Comparison of ENCODE assay signal across 24 mouse cellular contexts in the genomic region with DNA sequence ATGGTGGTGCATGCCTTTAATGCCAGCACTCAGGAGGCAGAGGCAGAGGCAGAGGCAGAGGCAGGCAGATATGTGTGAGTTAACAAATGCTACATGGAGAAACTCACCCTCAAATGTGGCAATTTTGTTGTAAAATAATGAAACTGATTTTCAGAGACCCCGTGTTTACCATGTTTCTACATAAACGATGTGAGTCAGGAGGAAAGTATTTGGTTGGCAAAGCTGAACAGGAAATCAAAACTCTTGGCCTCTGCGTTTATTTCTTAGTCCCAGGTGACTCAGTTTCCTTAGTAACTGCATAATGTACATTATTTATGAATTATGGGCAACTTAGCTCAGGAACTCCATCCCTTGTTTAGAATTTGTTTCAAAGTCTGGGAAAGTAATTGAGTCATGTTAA.
DNase-seq lines count a peak whose midpoint lies in the region; ATAC-seq and TF ChIP-seq lines count a peak whose summit lies in the region.
"Had no signal": no experiment of that assay in that cellular context is flagged by ENCODE, and none has a peak within 500 bp of the region (broad histone marks: within the 10 kb centered on the region; RNA-seq: fewer than 3 reads in every experiment).

No protein-coding gene starts in this region.

- no peak for TF ChIP-seq EP300 in heart, adult 2 months (IDR thresholded peaks at IDR 0.05; ENCODE audit: insufficient read depth, low read depth, low read length)

- ATAC-seq in heart, embryonic 12.5 days (ENCODE audit: insufficient number of reproducible peaks, low FRiP score), result no peak
- no peak for ATAC-seq in midbrain, embryonic 14.5 days (ENCODE audit: low FRiP score, low TSS enrichment)
- ATAC-seq in midbrain, embryonic 15.5 days (replicated peaks), result no peak
- ATAC-seq in embryonic facial prominence, embryonic 14.5 days (ENCODE audit: low read depth), result no peak
- ATAC-seq in hindbrain, embryonic 11.5 days (ENCODE audit: low FRiP score), result no peak
- ATAC-seq: forebrain, embryonic 13.5 days had no signal

- H3K9me3 ChIP-seq in heart, embryonic 12.5 days (replicated peaks), result no peaks in the 10 kb centered on the region
- H3K9me3 ChIP-seq in midbrain, embryonic 14.5 days (ENCODE audit: control insufficient read depth, low read length), result no peaks in the 10 kb centered on the region
- no peaks in the 10 kb centered on the region for H3K9me3 ChIP-seq in midbrain, embryonic 15.5 days
- H3K9me3 ChIP-seq in embryonic facial prominence, embryonic 14.5 days (ENCODE audit: control insufficient read depth, low read length), result no peaks in the 10 kb centered on the region
- H3K9me3 ChIP-seq in hindbrain, embryonic 11.5 days (ENCODE audit: control insufficient read depth, low read length), result no peaks in the 10 kb centered on the region
- H3K9me3 ChIP-seq: forebrain, embryonic 13.5 days; hindbrain, embryonic 10.5 days; kidney, embryonic 15.5 days; liver, embryonic 15.5 days had no signal

- no peak overlapping the region for H3K9ac ChIP-seq in heart, adult 2 months (ENCODE audit: low read depth, low read length)
- H3K9ac ChIP-seq in heart, embryonic 12.5 days, result no peak overlapping the region
- H3K9ac ChIP-seq in midbrain, embryonic 14.5 days (replicated peaks; ENCODE audit: low read length), result no peak overlapping the region
- no peak overlapping the region for H3K9ac ChIP-seq in midbrain, embryonic 15.5 days
- H3K9ac ChIP-seq in embryonic facial prominence, embryonic 14.5 days (ENCODE audit: low read depth, low read length), result no peak overlapping the region
- no peak overlapping the region for H3K9ac ChIP-seq in hindbrain, embryonic 11.5 days (ENCODE audit: low read depth, low read length)
- H3K9ac ChIP-seq: forebrain, embryonic 13.5 days; kidney, embryonic 15.5 days; liver, embryonic 15.5 days had no signal

- 13% methylated on average over 3 of the region's 3 CpGs for WGBS in heart, adult 2 months
- WGBS in heart, embryonic 12.5 days, result 69% methylated on average over 3 of the region's 3 CpGs
- 77% methylated on average over 3 of the region's 3 CpGs for WGBS in midbrain, embryonic 14.5 days
- 68% methylated on average over 3 of the region's 3 CpGs for WGBS in midbrain, embryonic 15.5 days
- 43% methylated on average over 3 of the region's 3 CpGs for WGBS in embryonic facial prominence, embryonic 14.5 days
- 79% methylated on average over 3 of the region's 3 CpGs for WGBS in hindbrain, embryonic 11.5 days

- H3K27me3 ChIP-seq in heart, adult 2 months (ENCODE audit: control insufficient read depth, insufficient read depth, low read length), result no peaks in the 10 kb centered on the region
- H3K27me3 ChIP-seq in heart, embryonic 12.5 days (replicated peaks), result no peaks in the 10 kb centered on the region
- H3K27me3 ChIP-seq in midbrain, embryonic 14.5 days (ENCODE audit: control insufficient read depth, insufficient read depth, low read length), result no peaks in the 10 kb centered on the region
- no peaks in the 10 kb centered on the region for H3K27me3 ChIP-seq in midbrain, embryonic 15.5 days (replicated peaks)
- H3K27me3 ChIP-seq in embryonic facial prominence, embryonic 14.5 days (replicated peaks; ENCODE audit: control insufficient read depth, insufficient read depth, low read length), result no peaks in the 10 kb centered on the region
- no peaks in the 10 kb centered on the region for H3K27me3 ChIP-seq in myocyte (ENCODE audit: control insufficient read depth, insufficient read depth, insufficient read length)
- H3K27me3 ChIP-seq in hindbrain, embryonic 11.5 days (ENCODE audit: control insufficient read depth, insufficient read depth, low read length), result no peaks in the 10 kb centered on the region
- H3K27me3 ChIP-seq: forebrain, embryonic 13.5 days; kidney, embryonic 15.5 days; liver, embryonic 15.5 days had no signal

- TF ChIP-seq POLR2A in heart, adult 2 months (IDR thresholded peaks at IDR 0.05; ENCODE audit: insufficient read depth, low read depth, low read length), result no peak
- TF ChIP-seq POLR2A in myocyte (IDR thresholded peaks at IDR 0.05; ENCODE audit: insufficient read length, low read depth), result no peak

- peaks cover 23% of the 10 kb centered on the region; the same call in 1 of the 2 replicates for H3K36me3 ChIP-seq in heart, adult 2 months (ENCODE audit: control insufficient read depth, insufficient read depth, low read length)
- H3K36me3 ChIP-seq in heart, embryonic 12.5 days, result no peaks in the 10 kb centered on the region
- H3K36me3 ChIP-seq in midbrain, embryonic 14.5 days (ENCODE audit: control insufficient read depth, insufficient read depth, low read length), result no peaks in the 10 kb centered on the region
- H3K36me3 ChIP-seq in midbrain, embryonic 15.5 days (replicated peaks), result no peaks in the 10 kb centered on the region
- H3K36me3 ChIP-seq in embryonic facial prominence, embryonic 14.5 days (ENCODE audit: control insufficient read depth, insufficient read depth, low read length), result no peaks in the 10 kb centered on the region
- no peaks in the 10 kb centered on the region for H3K36me3 ChIP-seq in myocyte (ENCODE audit: control insufficient read depth, insufficient read depth)
- H3K36me3 ChIP-seq in hindbrain, embryonic 11.5 days (ENCODE audit: control insufficient read depth, insufficient read depth, low read length), result no peaks in the 10 kb centered on the region
- H3K36me3 ChIP-seq: hindbrain, embryonic 10.5 days; kidney, embryonic 15.5 days; liver, embryonic 15.5 days had no signal

- H3K4me1 ChIP-seq in heart, adult 2 months (ENCODE audit: control insufficient read depth, insufficient read depth, low read length), result peaks cover 23% of the 10 kb centered on the region
- H3K4me1 ChIP-seq in heart, embryonic 12.5 days (replicated peaks), result peaks cover 18% of the 10 kb centered on the region
- H3K4me1 ChIP-seq in midbrain, embryonic 14.5 days (ENCODE audit: control insufficient read depth, insufficient read depth, low read length), result peaks cover 5% of the 10 kb centered on the region; the same call in 1 of the 2 replicates
- peaks cover 10% of the 10 kb centered on the region; the same call in 1 of the 2 replicates for H3K4me1 ChIP-seq in midbrain, embryonic 15.5 days
- peaks cover 3% of the 10 kb centered on the region; the same call in 1 of the 2 replicates for H3K4me1 ChIP-seq in embryonic facial prominence, embryonic 14.5 days (ENCODE audit: control insufficient read depth, insufficient read depth, low read length)
- no peaks in the 10 kb centered on the region; the same call in 1 of the 2 replicates for H3K4me1 ChIP-seq in hindbrain, embryonic 11.5 days (replicated peaks; ENCODE audit: control insufficient read depth, insufficient read depth, low read length)
- H3K4me1 ChIP-seq: liver, embryonic 15.5 days had no signal

- 0 out of 2 replicates have a peak overlapping the region, but pooled peaks have one; percentile 1 for H3K27ac ChIP-seq in heart, adult 2 months
- H3K27ac ChIP-seq in heart, embryonic 12.5 days (ENCODE audit: poor library complexity, severe bottlenecking), result no peak overlapping the region
- no peak overlapping the region for H3K27ac ChIP-seq in midbrain, embryonic 14.5 days (replicated peaks; ENCODE audit: low read depth, low read length)
- H3K27ac ChIP-seq in midbrain, embryonic 15.5 days, result no peak overlapping the region
- peak overlapping the region; percentile 48 for H3K27ac ChIP-seq in embryonic facial prominence, embryonic 14.5 days (replicated peaks; ENCODE audit: low read depth, low read length)
- no peak overlapping the region for H3K27ac ChIP-seq in hindbrain, embryonic 11.5 days (ENCODE audit: low read depth, low read length)
- H3K27ac ChIP-seq: forebrain, embryonic 13.5 days; hindbrain, embryonic 10.5 days; kidney, embryonic 15.5 days; liver, embryonic 15.5 days; macrophage; stomach, postnatal 0 days had no signal

- TF ChIP-seq CTCF in heart, adult 2 months (IDR thresholded peaks at IDR 0.05), result no peak

- no peak overlapping the region for H3K4me3 ChIP-seq in heart, adult 2 months
- no peak overlapping the region for H3K4me3 ChIP-seq in heart, embryonic 12.5 days
- H3K4me3 ChIP-seq in midbrain, embryonic 14.5 days (replicated peaks; ENCODE audit: low read depth, low read length), result no peak overlapping the region
- H3K4me3 ChIP-seq in midbrain, embryonic 15.5 days, result no peak overlapping the region
- H3K4me3 ChIP-seq in embryonic facial prominence, embryonic 14.5 days (ENCODE audit: low read depth, low read length), result no peak overlapping the region
- H3K4me3 ChIP-seq in myocyte, result no peak overlapping the region
- H3K4me3 ChIP-seq in hindbrain, embryonic 11.5 days (ENCODE audit: low read depth, low read length), result no peak overlapping the region
- H3K4me3 ChIP-seq: erythroblast, embryonic 14.5 days; forebrain, embryonic 13.5 days; hindbrain, embryonic 10.5 days; kidney, embryonic 15.5 days; liver, embryonic 15.5 days had no signal

- no peak overlapping the region for H3K4me2 ChIP-seq in heart, embryonic 12.5 days
- H3K4me2 ChIP-seq in midbrain, embryonic 14.5 days (ENCODE audit: low read length), result no peak overlapping the region
- H3K4me2 ChIP-seq in midbrain, embryonic 15.5 days, result no peak overlapping the region
- no peak overlapping the region for H3K4me2 ChIP-seq in embryonic facial prominence, embryonic 14.5 days (ENCODE audit: low read depth, low read length)
- H3K4me2 ChIP-seq in myocyte (ENCODE audit: low read depth), result peak overlapping the region; percentile 57
- H3K4me2 ChIP-seq in hindbrain, embryonic 11.5 days (replicated peaks; ENCODE audit: low read depth, low read length), result no peak overlapping the region
- H3K4me2 ChIP-seq: forebrain, embryonic 13.5 days; kidney, embryonic 15.5 days; liver, embryonic 15.5 days had no signal

- DNase-seq in heart, adult 2 months, result peak in 1 of 2 experiments; percentile 9
- DNase-seq in midbrain, embryonic 14.5 days, result peak; percentile 20
- DNase-seq in embryonic facial prominence, embryonic 14.5 days (ENCODE audit: low spot score), result peak; percentile 66
- DNase-seq in hindbrain, embryonic 11.5 days (ENCODE audit: low spot score), result no peak
- DNase-seq in adrenal gland, postnatal 25 days, result no peak
- DNase-seq: adrenal gland, postnatal 36 days; cerebellum, adult 11 months; cerebellum, postnatal 10 days; kidney, adult 11 months; kidney, postnatal 36 days; layer of hippocampus, postnatal 36 days; liver; right cerebral cortex, postnatal 14 days; thymus, adult 2 months had no signal

- no peak overlapping the region for H3ac ChIP-seq in myocyte (ENCODE audit: control insufficient read depth, insufficient read length)

- intact Hi-C loops in heart, adult 2 months (cut with DNase I), result no loop called here

- peaks cover 10% of the 10 kb centered on the region for H3K79me2 ChIP-seq in heart, adult 2 months (replicated peaks; ENCODE audit: control insufficient read depth, insufficient read depth, low read length)
- peaks cover 84% of the 10 kb centered on the region for H3K79me2 ChIP-seq in myocyte (ENCODE audit: control insufficient read depth, insufficient read depth)

TF ChIP-seq in myocyte, 11 proteins besides CTCF, POLR2A, EP300 and RAD21:
- TF ChIP-seq CEBPB (IDR thresholded peaks at IDR 0.05; ENCODE audit: insufficient read depth, poor library complexity, severe bottlenecking), result 0 out of 2 replicates have a peak, but pooled peaks have one; percentile 13
- no peak for TF ChIP-seq TCF12 (IDR thresholded peaks at IDR 0.05; ENCODE audit: insufficient read depth, poor library complexity, severe bottlenecking)
TF ChIP-seq in myocyte: peak in this region for 1.

Comparison
In these comparisons a context has a peak if more than half of its experiments do, and no peak if none do; other contexts are left out.
1. H3K27ac ChIP-seq: peak in heart, adult 2 months (single experiment) and embryonic facial prominence, embryonic 14.5 days (single experiment); none in heart, embryonic 12.5 days (single experiment), midbrain, embryonic 14.5 days (single experiment), midbrain, embryonic 15.5 days (single experiment) and hindbrain, embryonic 11.5 days (single experiment).
2. DNase-seq: peak in midbrain, embryonic 14.5 days (single experiment) and embryonic facial prominence, embryonic 14.5 days (single experiment); none in hindbrain, embryonic 11.5 days (single experiment) and adrenal gland, postnatal 25 days (single experiment).